Mouse (Mus musculus) mesoderm, embryonic 11.5 days (tissue): ENCODE data around the gene Sergef.
A peak's percentile ranks its signal among the peaks of the same experiment; 100 is the strongest.

ENCODE experiments used
- DNase-seq: peaks from one replicate; pipeline ENCODE4 v3.0.0-alpha.2; 2012; ENCODE audit warnings: low read depth, low spot score

Gene Sergef

DNA sequence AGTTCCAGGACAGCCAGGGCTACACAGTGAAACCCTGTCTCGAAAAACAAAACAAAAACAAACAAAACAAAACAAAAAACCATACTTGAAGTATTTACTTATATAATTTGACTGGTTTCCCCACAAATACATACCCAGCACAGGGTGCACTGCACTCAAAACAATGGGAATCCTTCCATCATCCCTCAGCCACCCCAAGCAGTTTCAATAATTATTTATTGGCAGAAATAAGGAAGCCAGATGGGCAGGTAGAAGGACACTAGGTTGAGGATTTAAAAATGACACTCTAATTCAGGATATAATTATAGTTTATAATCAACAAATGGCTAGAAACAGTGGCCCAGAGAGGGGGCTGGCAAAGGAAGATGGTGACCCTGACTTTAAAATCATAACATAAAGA is 99.0 kb downstream of the Sergef start:
- no peak for DNase-seq

DNA sequence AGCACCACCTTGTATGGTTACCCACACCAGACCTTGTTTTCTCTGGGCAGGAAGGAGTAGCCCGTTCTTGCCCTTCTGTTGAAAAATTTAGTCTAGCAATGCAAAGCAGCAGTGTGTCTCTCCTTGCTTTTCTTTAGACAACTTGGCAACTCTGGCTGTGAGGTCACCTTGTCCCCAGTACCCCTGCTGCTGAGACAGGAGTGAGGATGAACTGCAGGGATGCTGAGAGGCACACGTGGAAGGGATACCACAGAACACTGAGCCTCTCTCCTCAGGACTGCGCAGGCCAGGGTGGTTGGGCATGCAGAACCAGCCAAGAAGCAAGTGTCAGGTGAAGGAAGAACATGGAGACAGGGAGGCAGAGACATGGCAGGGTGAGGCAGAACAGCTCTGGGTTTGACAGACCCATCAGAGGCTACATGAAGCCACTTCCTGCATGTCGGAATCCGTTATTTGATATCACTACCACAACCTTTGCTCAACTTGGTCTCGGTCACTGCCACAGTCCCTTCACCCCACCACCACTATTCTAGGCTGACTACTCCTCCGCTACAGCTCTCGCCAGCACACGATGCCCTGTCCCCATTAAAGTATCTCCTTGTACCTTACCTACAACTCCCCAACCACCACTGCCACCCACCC is 103.0 kb downstream of the Sergef start:
- no peak for DNase-seq

- DNase-seq: no peak
Observed at GRCm38 (mm10) chr7:46535429-46535799, 104.2 kb downstream of the Sergef start.

DNA sequence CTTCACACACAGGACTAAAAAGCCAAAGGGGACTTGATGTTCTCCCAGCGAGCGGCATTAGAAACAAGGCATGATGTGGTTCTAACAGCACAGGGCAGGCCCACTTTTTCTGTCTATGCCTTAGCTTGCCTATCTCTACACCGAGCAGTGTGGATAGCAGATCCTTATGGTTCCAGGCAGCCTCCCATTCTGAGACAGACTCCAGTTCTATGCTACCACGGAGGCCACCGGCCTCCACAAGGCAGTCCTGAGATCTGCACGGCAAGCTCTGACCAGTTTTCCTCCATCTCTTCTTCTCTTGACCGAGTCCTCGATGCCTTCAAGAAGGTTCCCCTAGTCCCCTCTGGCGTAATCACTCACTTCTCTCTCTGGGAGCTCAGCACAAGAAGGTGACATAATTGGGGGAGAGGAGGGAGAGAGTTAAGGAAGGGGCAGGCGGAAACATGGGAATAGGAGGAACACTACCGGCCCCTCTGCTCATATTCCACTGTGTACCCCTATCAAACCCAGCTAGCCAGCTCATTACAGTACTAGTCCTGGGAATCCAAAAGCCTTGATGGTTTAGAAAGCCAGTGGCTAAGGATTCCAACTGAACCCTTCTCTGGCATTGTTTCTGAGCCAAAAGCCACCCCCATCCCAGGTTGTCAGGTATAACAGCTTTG is 104.7 kb downstream of the Sergef start:
- DNase-seq: no peak

DNA sequence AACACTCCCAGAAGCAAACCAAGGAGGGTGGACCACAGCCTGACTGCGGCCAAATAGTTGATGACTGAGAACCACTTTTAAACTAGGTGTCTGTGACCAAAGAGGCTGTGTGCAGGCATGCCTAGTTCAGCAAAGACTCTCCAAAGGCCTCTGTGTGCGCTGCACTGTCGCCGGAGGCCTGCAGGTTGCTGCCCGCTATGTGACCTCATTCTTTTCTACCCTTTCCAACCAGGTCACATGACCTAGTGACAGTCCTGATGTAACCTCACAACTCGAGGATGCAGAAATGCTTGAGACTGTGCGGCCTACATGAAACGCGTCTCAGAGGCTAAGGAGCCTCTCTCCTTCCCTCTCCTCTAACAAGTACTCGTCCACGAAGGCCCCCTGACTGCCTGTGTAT is 106.1 kb downstream of the Sergef start:
- no peak for DNase-seq

DNA sequence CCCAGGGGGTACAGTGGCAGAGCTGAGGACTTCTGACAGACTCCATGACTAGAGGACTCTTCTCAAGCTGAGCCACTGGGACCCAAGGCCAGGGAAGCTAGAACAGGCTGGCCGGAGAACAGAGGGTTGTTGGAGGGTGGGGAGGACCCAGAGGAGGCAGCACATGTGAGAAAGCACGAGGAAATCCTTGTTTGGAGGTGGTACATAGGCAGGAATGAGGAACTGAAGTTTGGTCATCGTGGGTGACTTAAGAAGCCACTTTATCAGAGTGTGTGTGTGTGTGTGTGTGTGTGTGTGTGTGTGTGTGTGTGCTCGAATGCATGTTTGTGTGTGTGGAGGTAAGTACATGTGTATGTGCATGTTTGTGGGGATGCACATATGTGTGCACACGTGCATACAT is 108.3 kb downstream of the Sergef start:
- DNase-seq: no peak

DNA sequence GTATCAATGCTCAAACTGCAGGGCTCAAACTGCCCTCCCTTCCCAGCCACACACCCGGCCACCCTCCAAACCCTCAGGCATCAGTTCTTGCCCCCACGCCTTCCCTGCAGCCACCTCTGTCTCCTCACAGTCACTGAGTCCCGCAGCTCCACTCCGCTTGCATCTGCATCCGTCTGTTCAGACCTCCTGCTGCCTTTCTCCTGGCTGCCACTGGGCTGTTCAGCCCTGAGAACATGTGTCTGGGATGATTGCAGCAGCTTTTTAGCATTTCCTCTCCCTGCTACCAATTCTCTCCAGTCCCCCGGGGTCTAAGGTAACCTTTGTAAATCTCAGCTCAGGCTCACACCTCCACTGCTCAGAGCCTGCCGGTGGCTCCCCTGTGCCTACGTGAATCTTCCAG is 109.7 kb downstream of the Sergef start:
- DNase-seq: no peak

- DNase-seq: no peak
Observed at GRCm38 (mm10) chr7:46529259-46529658, 110.3 kb downstream of the Sergef start.

- DNase-seq: no peak
Observed at GRCm38 (mm10) chr7:46526665-46527154, 112.9 kb downstream of the Sergef start.

DNA sequence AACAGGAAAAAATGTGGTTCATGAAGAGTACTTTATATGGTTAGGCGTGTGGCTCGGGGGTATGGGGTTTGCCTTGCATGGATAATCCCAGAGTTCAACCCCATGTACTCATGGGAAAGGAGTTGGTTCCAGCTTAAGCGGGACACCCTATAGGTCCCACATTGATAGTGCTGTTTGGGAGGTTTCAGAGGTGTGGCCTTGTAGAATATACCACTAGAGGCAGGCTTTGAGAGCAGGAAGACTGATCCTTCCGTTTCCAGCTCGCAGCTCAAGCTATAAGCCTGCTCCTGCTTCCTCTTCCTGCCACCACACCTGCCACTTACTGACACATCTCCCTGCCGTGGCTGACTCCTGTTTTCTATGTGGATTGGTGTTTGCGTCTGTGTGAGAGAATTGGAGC is 116.4 kb downstream of the Sergef start:
- no peak for DNase-seq

DNA sequence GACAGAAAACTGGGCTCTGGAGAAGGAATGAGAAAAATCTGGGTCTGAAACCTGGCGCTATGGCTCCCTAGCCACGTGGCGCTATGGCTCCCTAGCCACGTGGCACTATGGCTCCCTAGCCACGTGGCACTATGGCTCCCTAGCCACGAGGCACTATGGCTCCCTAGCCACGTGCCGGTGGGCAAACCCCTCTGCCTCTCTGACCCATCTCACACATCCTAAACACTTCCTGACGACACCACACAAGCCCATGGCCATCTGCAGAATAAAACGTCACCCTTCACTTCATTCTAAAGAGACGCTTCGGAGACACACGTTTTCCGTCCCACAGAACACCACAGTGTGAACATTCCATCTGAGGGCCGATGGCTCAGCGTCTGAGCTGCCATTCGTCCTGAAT is 117.8 kb downstream of the Sergef start:
- no peak for DNase-seq

DNA sequence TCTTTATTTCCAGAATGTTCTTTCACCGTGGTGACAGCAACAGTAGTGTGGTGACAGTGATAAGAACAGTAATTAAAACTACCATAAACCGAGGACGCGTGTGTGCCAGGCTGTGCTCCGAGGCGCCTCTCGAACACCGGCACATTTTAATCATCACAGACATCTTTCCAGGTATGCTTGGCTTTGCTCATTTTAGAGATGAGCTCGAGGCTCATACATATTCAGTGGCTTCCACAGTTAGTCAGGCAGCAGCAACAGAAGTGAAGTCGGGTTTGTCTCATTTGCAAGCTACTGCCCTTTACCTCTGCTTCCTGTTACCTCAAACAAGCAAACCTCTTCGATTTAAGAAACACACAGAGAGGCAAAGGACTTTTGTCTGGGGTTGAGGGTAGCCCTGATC is 120.5 kb downstream of the Sergef start:
- DNase-seq: no peak

DNA sequence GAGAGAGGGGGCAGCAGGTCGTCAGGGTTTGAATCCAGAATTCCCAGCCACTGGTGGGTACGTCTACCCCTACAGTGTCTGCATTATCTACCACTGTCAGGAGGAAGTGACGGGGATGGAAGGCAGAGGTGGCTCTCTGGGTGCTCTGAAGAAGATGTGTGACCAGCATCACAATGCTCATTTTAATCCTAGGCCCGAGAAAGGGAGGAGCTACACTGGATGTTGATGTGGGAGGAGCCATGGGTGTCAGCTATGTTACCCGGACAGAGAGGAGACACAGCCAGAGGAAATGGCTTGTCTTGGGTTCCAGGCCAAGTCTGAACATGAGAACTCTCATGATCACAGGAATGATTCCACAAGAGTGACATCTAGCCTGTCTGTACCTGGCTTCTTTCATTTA is 122.4 kb downstream of the Sergef start:
- no peak for DNase-seq

GRCm38 (mm10) chr7:46515960-46516359 is 123.6 kb downstream of the Sergef start:
- DNase-seq: no peak

DNA sequence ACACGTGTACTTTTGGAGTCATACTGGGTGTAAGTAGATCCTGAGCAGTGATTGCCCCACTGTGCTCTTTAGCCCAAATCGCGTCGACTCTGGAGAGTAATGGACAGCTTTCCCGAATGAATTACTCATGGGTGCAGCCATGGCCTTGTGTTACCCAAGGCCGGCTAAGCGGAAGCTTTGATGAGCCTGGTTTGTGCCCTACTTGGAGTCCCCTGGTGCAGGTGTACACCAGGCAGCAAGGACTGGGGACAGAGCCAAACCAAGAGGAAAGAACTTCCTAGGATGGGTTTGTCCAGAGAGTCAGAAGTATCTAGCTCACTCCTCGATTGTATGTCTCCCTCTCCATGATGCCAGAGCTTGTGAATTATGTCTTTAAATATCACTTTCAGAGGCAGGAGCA is 124.6 kb downstream of the Sergef start:
- DNase-seq: no peak

DNA sequence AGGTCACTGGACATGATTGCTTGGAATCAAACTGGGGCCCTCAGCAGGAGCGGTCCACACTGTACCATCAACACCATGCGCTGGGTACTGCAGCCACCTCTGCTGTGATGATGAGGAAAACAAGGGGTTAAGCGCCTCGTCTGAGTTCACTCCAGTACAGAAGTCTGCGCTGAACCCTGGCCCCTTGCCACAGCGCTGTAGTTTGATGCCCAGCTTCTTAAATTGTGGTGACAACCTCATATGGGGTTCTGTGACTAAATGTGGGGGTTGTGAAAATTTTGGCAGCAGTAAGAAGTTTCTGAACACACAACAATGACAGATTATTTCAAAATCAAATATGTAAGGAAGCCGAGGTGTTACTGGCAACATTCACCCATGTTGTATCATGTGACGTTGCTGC is 126.0 kb downstream of the Sergef start:
- DNase-seq: no peak

- DNase-seq: no peak
Observed at GRCm38 (mm10) chr7:46512792-46513191, 126.8 kb downstream of the Sergef start.

GRCm38 (mm10) chr7:46510806-46511205 is 128.8 kb downstream of the Sergef start:
- DNase-seq: no peak

DNA sequence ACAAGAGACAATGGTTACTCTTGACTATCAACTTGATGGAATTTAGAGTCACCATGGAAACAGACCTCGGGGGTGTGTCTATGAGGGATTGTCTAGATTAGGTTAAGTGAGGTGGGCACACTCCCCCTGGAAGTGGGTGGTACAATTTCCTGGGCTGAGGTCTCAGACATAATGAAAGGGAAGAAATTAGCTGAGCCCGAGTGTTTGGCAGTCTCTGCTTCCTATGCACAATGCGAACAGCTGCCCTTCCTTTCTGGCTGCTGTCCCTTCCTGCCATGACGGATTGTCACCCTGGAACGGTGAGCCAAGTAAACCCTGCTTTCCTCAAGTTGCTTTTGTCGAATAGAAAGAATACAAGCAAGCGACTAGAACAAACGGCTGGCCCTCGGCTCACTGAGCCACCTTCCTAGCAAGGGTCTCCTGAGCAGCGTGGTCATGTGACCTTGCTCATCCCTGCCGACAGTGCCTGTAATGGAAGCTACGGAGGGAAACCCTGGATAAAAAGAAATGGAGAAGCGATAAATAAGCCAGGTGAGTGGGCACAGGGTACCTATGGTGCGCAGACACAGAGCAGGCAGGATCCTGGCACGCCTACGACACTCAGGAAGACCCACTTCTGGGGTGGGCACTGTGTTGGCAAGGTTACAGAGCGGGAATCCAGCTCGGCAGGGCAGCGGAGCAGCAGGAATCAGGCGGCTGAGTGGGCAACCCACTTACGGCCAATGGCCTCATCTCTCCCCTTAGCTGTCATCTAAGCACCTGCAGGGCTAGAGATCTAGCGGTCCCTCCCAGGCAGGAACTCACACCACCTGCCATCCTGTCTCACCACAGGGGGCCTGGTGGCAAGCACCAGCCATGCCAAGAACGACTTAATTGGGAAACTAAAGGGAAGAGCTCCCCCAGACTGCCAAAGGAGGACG is 130.0 kb downstream of the Sergef start:
- DNase-seq: peak; percentile 61

DNA sequence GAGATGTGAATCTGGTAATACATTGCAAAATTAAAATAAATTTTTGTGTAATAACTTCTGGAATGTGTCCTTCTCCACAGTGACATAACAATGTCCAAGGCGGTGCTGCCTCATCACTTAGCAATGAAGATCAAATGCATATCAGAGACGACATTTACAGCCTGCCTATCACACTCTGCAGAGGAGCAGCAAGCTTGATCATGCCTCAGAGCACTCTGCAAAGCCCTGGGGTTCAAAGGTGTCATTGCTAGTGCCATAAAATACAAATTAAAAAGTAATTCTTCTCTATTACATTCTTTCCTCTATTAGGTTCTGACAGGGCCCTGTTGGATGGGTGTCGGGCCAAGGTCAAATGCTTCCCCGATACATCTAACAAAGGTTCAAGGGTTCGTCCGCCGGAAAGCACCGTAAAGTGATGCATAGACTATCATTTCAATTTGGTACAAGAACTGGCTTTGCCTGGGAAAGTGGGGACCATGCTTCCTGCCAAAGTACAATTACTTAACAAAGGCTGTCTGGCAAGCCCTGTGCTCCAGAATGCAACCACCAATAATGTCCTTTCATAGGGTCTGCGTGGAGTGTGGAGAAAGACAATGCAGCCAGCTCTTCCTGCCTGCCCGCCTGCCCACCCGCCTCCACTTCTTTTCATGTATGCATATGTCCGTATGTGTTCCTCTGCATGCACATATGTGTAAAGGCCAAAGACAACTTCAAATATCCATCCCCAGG is 130.9 kb downstream of the Sergef start:
- peak; percentile 49 for DNase-seq

DNA sequence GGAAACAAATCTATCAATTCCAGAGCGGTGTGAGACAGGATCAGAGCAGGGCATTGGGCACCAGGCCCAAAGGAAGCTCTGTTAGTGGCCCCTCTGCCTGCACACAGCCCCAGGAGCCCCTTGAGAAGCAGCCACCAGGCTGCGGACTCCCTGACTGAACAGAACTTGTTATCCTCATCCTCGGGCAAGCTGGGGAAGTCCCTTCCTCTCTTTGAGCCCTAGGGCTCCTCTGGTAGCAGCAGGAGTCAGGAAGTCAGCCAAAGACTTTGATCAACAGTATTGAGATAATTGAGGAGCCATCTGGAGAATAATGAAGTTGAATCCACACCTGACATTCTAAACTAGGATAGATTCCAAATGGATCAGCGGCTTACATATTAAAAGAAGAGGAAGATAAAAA is 135.4 kb downstream of the Sergef start:
- DNase-seq: no peak

GRCm38 (mm10) chr7:46502650-46503049 is 137.0 kb downstream of the Sergef start:
- DNase-seq: no peak
